Mouse (Mus musculus): Measurements from ENCODE around the gene Ptpdc1. TPM values are rescaled to one million over a fixed set of nuclear protein-coding genes. Genes with fewer than 3 reads are reported as not detected.

Gene Ptpdc1
- polyA plus RNA-seq, 1 experiment from 2014 or later, result 16.9 TPM

DNA sequence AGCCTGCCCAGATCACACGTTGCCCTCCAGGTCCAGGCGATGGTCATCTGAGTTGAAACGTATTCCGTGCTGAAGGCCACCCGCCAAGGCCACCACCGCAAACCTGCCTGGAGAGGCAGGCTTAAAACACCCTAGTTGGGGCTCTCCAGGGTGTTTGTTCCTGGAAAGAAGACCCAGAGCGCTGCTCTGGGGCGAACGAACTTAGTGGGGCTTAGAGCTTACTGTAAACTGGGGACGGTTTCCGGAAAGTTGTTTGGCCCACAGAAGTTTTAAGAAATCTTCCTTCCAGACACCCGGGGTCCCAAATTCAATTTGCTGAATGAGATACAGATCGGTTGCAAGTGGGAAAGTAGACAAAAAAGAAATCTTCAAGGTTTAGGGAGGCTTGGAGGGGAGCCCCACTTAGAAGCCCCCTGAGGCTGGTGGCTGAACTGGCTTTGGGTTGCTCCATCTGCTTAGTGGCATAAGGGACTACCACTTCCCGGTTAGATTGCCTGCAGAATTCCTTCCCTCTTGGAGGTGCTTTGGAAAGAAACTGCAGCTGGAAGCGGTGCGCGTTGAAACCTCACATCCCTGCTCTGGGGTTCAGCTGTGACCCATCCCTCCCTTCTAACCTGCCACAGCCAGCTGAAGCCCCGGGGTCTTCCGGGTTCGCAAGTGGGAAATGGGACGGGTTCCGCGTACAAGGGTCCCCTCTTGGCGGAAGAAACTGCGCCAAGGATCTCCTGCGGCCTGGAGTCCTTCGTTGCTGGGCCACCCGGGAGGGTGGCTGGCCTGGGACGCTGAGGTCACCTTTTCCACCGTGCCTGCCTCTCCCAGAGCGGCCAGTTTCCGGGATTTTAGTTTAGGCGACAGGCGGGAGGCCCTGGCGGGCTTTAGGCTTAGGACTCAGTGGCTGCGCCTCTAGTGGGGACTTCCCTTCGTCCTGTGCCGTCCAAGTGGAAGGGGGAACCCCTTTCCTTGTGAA lies 34.1 kb upstream of the Ptpdc1 start:
- peaks cover 71% of the 10 kb centered on the region for H3K27me3 ChIP-seq (ENCODE audit: control insufficient read depth, insufficient read depth, low read length)
- no peaks in the 10 kb centered on the region for H3K9me3 ChIP-seq (replicated peaks; ENCODE audit: control insufficient read depth, low read length)
- ATAC-seq (replicated peaks; ENCODE audit: insufficient number of reproducible peaks, low FRiP score, low TSS enrichment, low read depth) (no peak), DNase-seq (ENCODE audit: low spot score) (peak; percentile 61)
- peak overlapping the region; percentile 13 for H3K4me3 ChIP-seq (ENCODE audit: low read depth, low read length)
- H3K4me1 ChIP-seq (ENCODE audit: control insufficient read depth, insufficient read depth, low read length), result peaks cover 2% of the 10 kb centered on the region
- H3K36me3 ChIP-seq (replicated peaks; ENCODE audit: control insufficient read depth, insufficient read depth, low read depth, low read length), result no peaks in the 10 kb centered on the region
- under 1% methylated on average over 38 of the region's 38 CpGs for WGBS
- no peak overlapping the region for H3K27ac ChIP-seq (replicated peaks; ENCODE audit: low read depth, low read length)
- H3K9ac ChIP-seq (replicated peaks; ENCODE audit: low read length), result peak overlapping the region; percentile 32; the same call in 1 of the 2 replicates
- peak overlapping the region; percentile 39 for H3K4me2 ChIP-seq (ENCODE audit: low read depth, low read length)

DNA sequence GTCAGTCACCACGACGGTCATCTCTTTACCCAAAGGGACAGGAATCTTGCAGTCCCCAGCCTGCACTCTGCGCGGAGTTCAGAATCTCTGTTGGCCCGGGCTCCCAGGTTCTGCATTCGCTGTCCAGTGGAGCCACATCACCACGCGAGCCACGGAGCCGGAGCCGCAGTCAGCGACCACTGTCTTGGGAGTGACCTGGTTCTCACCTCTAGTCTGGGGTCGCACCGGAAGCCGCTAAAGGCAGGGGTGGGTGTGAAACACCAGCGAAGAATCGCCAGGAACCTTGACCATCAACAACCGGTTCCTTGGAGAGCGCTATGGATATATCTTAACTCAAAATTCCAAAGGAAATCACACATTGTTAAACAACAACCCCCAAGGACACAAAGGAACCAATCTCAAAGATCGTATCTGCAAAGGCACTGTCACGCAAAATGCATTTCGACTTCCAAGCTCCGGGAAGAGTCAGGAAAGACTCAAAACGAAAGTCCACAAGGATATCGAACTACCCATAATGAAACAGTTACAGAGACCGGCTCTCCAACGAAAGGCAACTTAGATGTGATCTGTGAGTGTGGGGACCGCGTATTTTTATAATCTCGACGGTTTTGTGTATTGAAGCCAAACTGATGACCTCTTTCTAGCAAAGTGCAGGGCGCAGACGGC lies 33.3 kb upstream of the Ptpdc1 start:
- DNase-seq (ENCODE audit: low spot score) (no peak), ATAC-seq (replicated peaks; ENCODE audit: insufficient number of reproducible peaks, low FRiP score, low TSS enrichment, low read depth) (no peak)
- Histone ChIP-seq H3K4me3 (ENCODE audit: low read depth, low read length) (no peak overlapping the region), H3K27me3 (ENCODE audit: control insufficient read depth, insufficient read depth, low read length) (peaks cover 65% of the 10 kb centered on the region), H3K27ac (replicated peaks; ENCODE audit: low read depth, low read length) (no peak overlapping the region), H3K4me1 (ENCODE audit: control insufficient read depth, insufficient read depth, low read length) (peaks cover 2% of the 10 kb centered on the region), H3K9ac (replicated peaks; ENCODE audit: low read length) (peak overlapping the region; percentile 13), H3K36me3 (replicated peaks; ENCODE audit: control insufficient read depth, insufficient read depth, low read depth, low read length) (no peaks in the 10 kb centered on the region), H3K4me2 (ENCODE audit: low read depth, low read length) (peak overlapping the region; percentile 21; the same call in 1 of the 2 replicates), H3K9me3 (replicated peaks; ENCODE audit: control insufficient read depth, low read length) (no peaks in the 10 kb centered on the region)
- WGBS, result 1% methylated on average over 33 of the region's 33 CpGs

DNA sequence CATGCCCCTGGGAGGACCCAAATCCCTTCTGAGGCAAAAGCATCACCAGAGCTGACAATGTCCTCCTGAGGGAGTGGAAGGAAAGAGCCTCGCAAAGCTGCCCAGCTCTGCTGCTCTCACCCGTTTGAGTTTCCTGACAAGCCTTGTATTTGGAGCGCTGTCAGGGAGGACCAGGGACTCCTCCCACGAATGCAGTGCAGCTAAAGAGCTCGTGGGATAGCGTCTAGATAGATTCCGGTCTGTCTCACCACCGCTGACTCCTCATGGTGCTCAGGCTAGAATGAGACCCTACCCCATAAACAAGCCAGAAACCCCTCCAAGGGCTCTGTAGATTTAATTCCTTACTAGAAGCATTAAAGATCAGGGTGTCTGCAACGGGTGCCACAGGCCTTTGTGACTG lies 32.3 kb upstream of the Ptpdc1 start:
- H3K27me3 ChIP-seq (ENCODE audit: control insufficient read depth, insufficient read depth, low read length), result peaks cover 61% of the 10 kb centered on the region
- no peak for DNase-seq (ENCODE audit: low spot score)
- ATAC-seq (replicated peaks; ENCODE audit: insufficient number of reproducible peaks, low FRiP score, low TSS enrichment, low read depth), result no peak
- no peak overlapping the region for H3K4me2 ChIP-seq (ENCODE audit: low read depth, low read length)
- no peak overlapping the region for H3K27ac ChIP-seq (replicated peaks; ENCODE audit: low read depth, low read length)
- H3K4me1 ChIP-seq (ENCODE audit: control insufficient read depth, insufficient read depth, low read length), result no peaks in the 10 kb centered on the region; the same call in 1 of the 2 replicates
- 2% methylated on average over 9 of the region's 9 CpGs for WGBS
- no peak overlapping the region for H3K4me3 ChIP-seq (ENCODE audit: low read depth, low read length)
- no peak overlapping the region for H3K9ac ChIP-seq (replicated peaks; ENCODE audit: low read length)
- no peaks in the 10 kb centered on the region for H3K36me3 ChIP-seq (replicated peaks; ENCODE audit: control insufficient read depth, insufficient read depth, low read depth, low read length)
- H3K9me3 ChIP-seq (replicated peaks; ENCODE audit: control insufficient read depth, low read length), result no peaks in the 10 kb centered on the region

DNA sequence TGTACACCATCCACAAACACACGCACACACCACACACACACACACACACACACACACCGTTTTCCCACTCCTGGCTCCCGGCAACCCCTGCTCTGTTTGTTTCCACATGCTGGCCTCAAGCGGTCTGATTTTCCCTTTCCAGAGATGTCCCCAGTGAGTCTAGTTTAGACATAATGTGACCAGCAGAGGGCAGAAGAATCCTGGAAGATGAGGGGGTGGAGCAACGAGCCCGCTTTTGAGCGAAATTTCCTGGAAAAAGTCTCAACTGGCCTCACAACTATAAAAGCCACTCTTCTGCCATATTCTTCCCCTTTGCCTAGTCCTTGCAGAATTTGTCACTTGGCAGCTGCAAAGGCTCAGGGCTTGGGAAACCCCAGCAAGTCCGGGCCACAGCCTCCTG lies 30.2 kb upstream of the Ptpdc1 start:
- WGBS, result 2% methylated on average over 8 of the region's 8 CpGs
- H3K4me3 ChIP-seq (ENCODE audit: low read depth, low read length), result no peak overlapping the region
- ATAC-seq (replicated peaks; ENCODE audit: insufficient number of reproducible peaks, low FRiP score, low TSS enrichment, low read depth), result no peak

DNA sequence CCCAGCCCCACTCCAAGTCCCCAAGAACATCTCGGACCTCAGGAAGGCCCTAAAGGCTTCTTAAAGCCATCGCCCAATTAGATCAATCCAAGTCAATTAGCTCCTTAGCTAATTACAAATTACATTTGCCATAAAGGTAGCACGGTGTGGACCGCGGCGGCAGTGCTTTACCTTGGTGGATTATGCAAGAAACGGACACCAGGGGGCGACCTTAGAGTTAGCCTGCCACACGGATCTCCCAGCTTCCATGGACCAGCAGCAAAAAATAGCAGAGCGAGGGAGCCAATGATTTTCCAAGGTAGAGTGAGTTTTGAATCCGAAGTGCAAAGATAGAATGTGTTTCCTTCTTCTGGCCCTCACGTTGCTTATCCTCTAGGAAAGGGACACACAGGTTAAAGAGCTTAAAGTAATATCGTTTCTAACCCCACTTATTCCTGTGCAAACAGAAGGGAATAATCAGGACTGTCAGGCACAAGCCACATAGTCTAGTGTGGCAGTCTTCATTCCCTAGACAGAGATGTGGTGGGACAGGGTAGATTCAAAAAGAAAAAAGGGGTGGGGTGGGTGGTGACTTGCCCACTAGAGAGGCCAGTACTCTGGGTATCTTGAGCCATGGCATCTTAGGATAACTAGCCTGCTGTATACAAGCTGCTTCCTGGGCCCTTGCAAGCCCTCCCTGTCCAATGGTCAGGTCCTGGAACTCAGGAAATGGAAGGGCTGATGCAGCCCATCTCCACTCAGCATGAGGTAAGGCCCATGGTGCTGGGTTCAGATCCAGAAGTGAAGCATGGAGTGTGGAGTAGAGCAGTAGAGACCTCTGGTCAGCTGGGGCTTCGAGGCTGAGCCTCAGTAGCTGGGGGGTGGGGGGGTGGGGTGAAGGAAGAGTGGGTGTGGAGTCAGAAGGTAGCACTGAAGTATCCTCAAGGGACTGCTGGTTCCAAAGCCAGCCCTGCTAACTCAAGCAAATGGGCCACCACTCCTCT lies 28.6 kb upstream of the Ptpdc1 start:
- WGBS, result 8% methylated on average over 14 of the region's 14 CpGs
- Histone ChIP-seq H3K27ac (replicated peaks; ENCODE audit: low read depth, low read length) (no peak overlapping the region), H3K9ac (replicated peaks; ENCODE audit: low read length) (no peak overlapping the region), H3K4me3 (ENCODE audit: low read depth, low read length) (no peak overlapping the region), H3K4me1 (ENCODE audit: control insufficient read depth, insufficient read depth, low read length) (no peaks in the 10 kb centered on the region), H3K4me2 (ENCODE audit: low read depth, low read length) (no peak overlapping the region), H3K27me3 (ENCODE audit: control insufficient read depth, insufficient read depth, low read length) (peaks cover 28% of the 10 kb centered on the region), H3K36me3 (replicated peaks; ENCODE audit: control insufficient read depth, insufficient read depth, low read depth, low read length) (no peaks in the 10 kb centered on the region), H3K9me3 (replicated peaks; ENCODE audit: control insufficient read depth, low read length) (no peaks in the 10 kb centered on the region)
- peak; percentile 85 for DNase-seq (ENCODE audit: low spot score)
- ATAC-seq (replicated peaks; ENCODE audit: insufficient number of reproducible peaks, low FRiP score, low TSS enrichment, low read depth), result peak; percentile 50; the same call in 1 of the 2 replicates

More for the DNA sequence above, 30.2 kb upstream of the Ptpdc1 start:
- Histone ChIP-seq H3K9me3 (replicated peaks; ENCODE audit: control insufficient read depth, low read length) (no peaks in the 10 kb centered on the region), H3K27me3 (ENCODE audit: control insufficient read depth, insufficient read depth, low read length) (peaks cover 39% of the 10 kb centered on the region), H3K36me3 (replicated peaks; ENCODE audit: control insufficient read depth, insufficient read depth, low read depth, low read length) (no peaks in the 10 kb centered on the region), H3K4me2 (ENCODE audit: low read depth, low read length) (no peak overlapping the region), H3K27ac (replicated peaks; ENCODE audit: low read depth, low read length) (no peak overlapping the region), H3K9ac (replicated peaks; ENCODE audit: low read length) (no peak overlapping the region), H3K4me1 (ENCODE audit: control insufficient read depth, insufficient read depth, low read length) (no peaks in the 10 kb centered on the region; the same call in 1 of the 2 replicates)
- peak; percentile 93 for DNase-seq (ENCODE audit: low spot score)

DNA sequence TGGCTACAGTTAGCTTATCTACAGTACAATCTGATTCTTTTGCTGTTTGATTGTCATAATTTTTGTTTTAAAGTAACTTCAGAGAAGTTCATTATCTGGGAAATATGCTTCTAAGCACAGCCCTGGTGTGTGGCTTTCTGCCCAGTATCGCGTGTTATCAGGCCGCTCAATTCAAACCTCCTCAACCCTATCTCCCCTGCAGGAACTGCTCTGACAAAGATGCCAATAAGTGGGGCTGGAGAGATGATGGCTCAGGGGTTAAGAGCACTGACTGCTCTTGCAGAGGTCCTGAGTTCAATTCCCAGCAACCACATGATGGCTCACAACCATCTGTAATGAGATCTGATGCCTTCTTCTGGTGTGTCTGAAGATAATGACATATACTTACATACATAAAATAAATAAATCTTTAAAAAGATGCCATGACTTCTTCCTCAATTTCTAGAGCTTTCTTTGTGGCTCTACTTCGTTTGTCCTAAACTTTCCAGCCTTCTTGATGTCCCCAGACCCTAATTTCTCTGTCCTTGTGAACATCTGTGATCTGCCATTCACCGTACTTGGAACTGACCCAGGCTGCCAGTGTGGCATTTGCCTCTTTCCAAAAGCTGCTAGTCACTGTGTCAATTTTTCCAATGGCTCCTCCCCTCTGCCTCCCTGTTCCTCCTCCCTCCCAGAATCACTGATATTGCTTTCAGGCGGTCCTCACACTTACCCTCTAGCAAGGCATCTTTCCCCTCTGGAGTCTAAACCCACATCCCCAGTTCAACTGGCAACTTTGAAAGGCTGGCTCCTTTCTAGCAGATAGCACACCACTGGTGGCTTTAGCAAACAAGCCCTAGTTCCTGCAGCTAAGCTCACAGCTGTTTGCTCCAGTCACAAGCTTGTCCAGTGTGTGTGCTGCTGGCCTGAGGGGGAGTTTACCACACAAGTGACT lies 25.9 kb upstream of the Ptpdc1 start:
- H3K27ac ChIP-seq (replicated peaks; ENCODE audit: low read depth, low read length), result no peak overlapping the region
- no peak overlapping the region for H3K9ac ChIP-seq (replicated peaks; ENCODE audit: low read length)
- no peak for DNase-seq (ENCODE audit: low spot score)
- no peak overlapping the region for H3K4me3 ChIP-seq (ENCODE audit: low read depth, low read length)
- H3K4me2 ChIP-seq (ENCODE audit: low read depth, low read length), result no peak overlapping the region
- H3K9me3 ChIP-seq (replicated peaks; ENCODE audit: control insufficient read depth, low read length), result no peaks in the 10 kb centered on the region
- no peaks in the 10 kb centered on the region for H3K4me1 ChIP-seq (ENCODE audit: control insufficient read depth, insufficient read depth, low read length)
- peaks cover 6% of the 10 kb centered on the region for H3K27me3 ChIP-seq (ENCODE audit: control insufficient read depth, insufficient read depth, low read length)
- no peak for ATAC-seq (replicated peaks; ENCODE audit: insufficient number of reproducible peaks, low FRiP score, low TSS enrichment, low read depth)
- WGBS, result 63% methylated on average over 6 of the region's 6 CpGs
- no peaks in the 10 kb centered on the region for H3K36me3 ChIP-seq (replicated peaks; ENCODE audit: control insufficient read depth, insufficient read depth, low read depth, low read length)

DNA sequence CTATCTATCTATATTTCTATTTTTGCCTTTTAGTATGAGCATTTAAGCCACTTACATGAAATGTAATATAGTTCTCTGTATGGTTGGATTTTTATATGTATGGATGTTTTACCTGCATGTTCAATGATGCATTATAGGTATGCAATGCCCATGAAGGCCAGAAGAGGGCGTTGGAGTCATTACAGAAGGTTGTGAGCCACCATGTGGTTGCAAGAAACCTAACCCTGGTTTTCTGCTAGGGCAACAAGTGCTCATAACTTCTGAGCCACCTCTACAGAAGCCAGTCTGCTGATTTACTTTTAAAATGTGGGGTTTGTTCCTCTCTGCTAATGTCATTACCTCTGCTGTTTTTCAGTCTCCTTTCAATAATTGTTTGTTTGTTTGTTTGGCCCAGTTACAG lies 25.2 kb upstream of the Ptpdc1 start:
- H3K9me3 ChIP-seq (replicated peaks; ENCODE audit: control insufficient read depth, low read length), result no peaks in the 10 kb centered on the region
- peak; percentile 71 for DNase-seq (ENCODE audit: low spot score)
- H3K9ac ChIP-seq (replicated peaks; ENCODE audit: low read length), result no peak overlapping the region
- 0% methylated on average over 1 of the region's 1 CpGs for WGBS
- no peak overlapping the region for H3K4me3 ChIP-seq (ENCODE audit: low read depth, low read length)
- no peak overlapping the region for H3K4me2 ChIP-seq (ENCODE audit: low read depth, low read length)
- no peaks in the 10 kb centered on the region for H3K36me3 ChIP-seq (replicated peaks; ENCODE audit: control insufficient read depth, insufficient read depth, low read depth, low read length)
- H3K27ac ChIP-seq (replicated peaks; ENCODE audit: low read depth, low read length), result no peak overlapping the region
- no peaks in the 10 kb centered on the region for H3K4me1 ChIP-seq (ENCODE audit: control insufficient read depth, insufficient read depth, low read length)
- H3K27me3 ChIP-seq (ENCODE audit: control insufficient read depth, insufficient read depth, low read length), result no peaks in the 10 kb centered on the region
- no peak for ATAC-seq (replicated peaks; ENCODE audit: insufficient number of reproducible peaks, low FRiP score, low TSS enrichment, low read depth)
